Mouse (Mus musculus): Measurements from ENCODE around the gene Fam219a.

- TF ChIP-seq CTCF (IDR thresholded peaks at IDR 0.05; ENCODE audit: extremely low read depth, insufficient read length, insufficient replicate concordance, low read depth, low read length): no peak
- no peak for TF ChIP-seq POLR2A (IDR thresholded peaks at IDR 0.05; ENCODE audit: low read depth, low read length)
Observed at GRCm38 (mm10) chr4:41499619-41500018, 69.7 kb downstream of the Fam219a start.
